Mouse (Mus musculus) lung, embryonic 14.5 days (tissue): Measurements from ENCODE around the gene Zfp982. TPM values are rescaled to one million over a fixed set of nuclear protein-coding genes. Genes with fewer than 3 reads are reported as not detected.
"Not testable (repeated sequence)": the region's sequence is repeated elsewhere in the genome, so short reads cannot be mapped to it uniquely, and the experiment has no call there.

Source experiments
- ATAC-seq: fragments of 200-750 bp; cut with Nextera tagmentation; 2 replicates; pipeline ENCODE4 v1.8.0; 2017; ENCODE audit warnings: mild to moderate bottlenecking, moderate TSS enrichment, moderate library complexity; ENCODE audit not compliant: insufficient read depth
- DNase-seq: peaks from one replicate; pipeline ENCODE4 v3.0.0-alpha.2; 2015
- H3K27ac ChIP-seq: fragments of 300-500 bp; sonication (generic); 2 replicates; pipeline ENCODE4 v1.5.1; 2014; ENCODE audit warnings: low read depth, mild to moderate bottlenecking, moderate library complexity
- H3K27me3 ChIP-seq: fragments of 300-500 bp; sonication (generic); 2 replicates; pipeline ENCODE4 v1.6.1; 2014; ENCODE audit warnings: low read length, control low read depth; ENCODE audit not compliant: insufficient read depth
- H3K36me3 ChIP-seq: fragments of 300-500 bp; sonication (generic); 2 replicates; pipeline ENCODE4 v1.6.1; 2014; ENCODE audit warnings: control low read depth; ENCODE audit not compliant: insufficient read depth
- H3K4me1 ChIP-seq: fragments of 300-500 bp; sonication (generic); 2 replicates; pipeline ENCODE4 v1.6.1; 2014; ENCODE audit warnings: antibody characterized with exemption, control low read depth; ENCODE audit not compliant: insufficient read depth
- H3K4me2 ChIP-seq: fragments of 300-500 bp; sonication (generic); 2 replicates; pipeline ENCODE4 v1.6.1; 2014; ENCODE audit warnings: mild to moderate bottlenecking
- H3K4me3 ChIP-seq: fragments of 300-500 bp; sonication (generic); 2 replicates; pipeline ENCODE4 v1.5.1; 2014; ENCODE audit warnings: low read depth, low read length
- H3K9ac ChIP-seq: fragments of 300-500 bp; sonication (generic); 2 replicates; pipeline ENCODE4 v1.6.1; 2014
- H3K9me3 ChIP-seq: fragments of 300-500 bp; sonication (generic); 2 replicates; pipeline ENCODE4 v1.6.1; 2016; ENCODE audit warnings: low read depth, low read length, control low read depth
- CTCF ChIP-seq: IDR thresholded peaks from 2 replicates; pipeline ENCODE4 v1.5.1; 2016; ENCODE audit warnings: antibody characterized with exemption, low read depth
- WGBS: fragments of 180-500 bp; shearing (Covaris S2); extraction: QIAGEN DNeasy Blood & Tissue Kit; methylation state at CpG from one replicate; pipeline ENCODE4 v1.1.7; 2014; 5-methylcytosine and 5-hydroxymethylcytosine counted together
- polyA plus RNA-seq: library from polyadenylated mRNA; unstranded; fragments of >200 nt; fragmentation: Nextera tagmentation; extraction: Ambion mirVana; gene quantifications from 2 replicates; pipeline ENCODE4 v1.2.1, GENCODE M21; 2014

Zfp982 gene
- polyA plus RNA-seq, 1 experiment from 2014 or later, result 5.4 TPM

GRCm38 (mm10) chr4:147541105-147541504 is 48.9 kb downstream of the Zfp982 start:
- DNase-seq, result no peak
- ATAC-seq, result no peak
- no peaks in the 10 kb centered on the region for H3K36me3 ChIP-seq
- no peak for TF ChIP-seq CTCF
- H3K27me3 ChIP-seq, result no peaks in the 10 kb centered on the region
- no peak overlapping the region for H3K4me3 ChIP-seq
- no peak overlapping the region for H3K9ac ChIP-seq
- peaks cover 25% of the 10 kb centered on the region for H3K9me3 ChIP-seq
- H3K4me1 ChIP-seq, result no peaks in the 10 kb centered on the region
- no peak overlapping the region for H3K27ac ChIP-seq
- no peak overlapping the region for H3K4me2 ChIP-seq

GRCm38 (mm10) chr4:147553071-147553470 is 60.9 kb downstream of the Zfp982 start, which contains the start of gene Zfp985:
Gene Zfp985 (plus strand): TSS chr4:147553277.
- H3K9me3 ChIP-seq, H3K4me2 ChIP-seq, H3K27me3 ChIP-seq, DNase-seq, H3K36me3 ChIP-seq, H3K27ac ChIP-seq, H3K4me3 ChIP-seq, ATAC-seq, H3K9ac ChIP-seq, H3K4me1 ChIP-seq: not testable (repeated sequence)
- WGBS, result 72% methylated on average over 5 of the region's 5 CpGs

- WGBS, result 69% methylated on average over 2 of the region's 2 CpGs
- not testable (repeated sequence) for H3K36me3 ChIP-seq, H3K4me1 ChIP-seq, H3K27me3 ChIP-seq, DNase-seq, H3K9me3 ChIP-seq, ATAC-seq, H3K9ac ChIP-seq, H3K4me2 ChIP-seq, H3K27ac ChIP-seq, H3K4me3 ChIP-seq
These were observed 62.1 kb downstream of the Zfp982 start for GRCm38 (mm10) chr4:147554361-147554760.

GRCm38 (mm10) chr4:147556921-147557320 is 64.7 kb downstream of the Zfp982 start:
- not testable (repeated sequence) for DNase-seq, H3K4me1 ChIP-seq, H3K27ac ChIP-seq, ATAC-seq, H3K9ac ChIP-seq, H3K4me3 ChIP-seq, H3K27me3 ChIP-seq, H3K36me3 ChIP-seq, H3K4me2 ChIP-seq, H3K9me3 ChIP-seq
- WGBS, result 40% methylated on average over 1 of the region's 1 CpGs

- H3K9ac ChIP-seq, result not testable (repeated sequence)
These were observed 65.8 kb downstream of the Zfp982 start for GRCm38 (mm10) chr4:147558011-147558410.

GRCm38 (mm10) chr4:147559096-147559495 is 66.9 kb downstream of the Zfp982 start:
- WGBS, result 46% methylated on average over 1 of the region's 1 CpGs
- not testable (repeated sequence) for H3K4me3 ChIP-seq, H3K36me3 ChIP-seq, H3K27me3 ChIP-seq, H3K9ac ChIP-seq, ATAC-seq, H3K27ac ChIP-seq, H3K4me2 ChIP-seq, H3K4me1 ChIP-seq
- peak; percentile 69 for DNase-seq
- H3K9me3 ChIP-seq, result peaks cover 10% of the 10 kb centered on the region; the same call in 1 of the 2 replicates

More at GRCm38 (mm10) chr4:147558011-147558410, 65.8 kb downstream of the Zfp982 start:
- not testable (repeated sequence) for H3K4me1 ChIP-seq, ATAC-seq, H3K27me3 ChIP-seq, H3K4me3 ChIP-seq, H3K9me3 ChIP-seq, DNase-seq, H3K36me3 ChIP-seq, H3K4me2 ChIP-seq, H3K27ac ChIP-seq

Other genes starting within 250 kb of the Zfp982 start
- 0.32 TPM in 1 of 2 replicates, not detected in the other for gene Zfp988, start 186.7 kb upstream of the Zfp982 start, polyA plus RNA-seq
- 0.21 TPM in 1 of 2 replicates, not detected in the other for gene Zfp978, start 131.1 kb upstream of the Zfp982 start, polyA plus RNA-seq
- gene Gm16503, start 47.8 kb downstream of the Zfp982 start, polyA plus RNA-seq, result 0.20 and 0.37 TPM in 2 replicates
- 0.18 and 0.46 TPM in 2 replicates for gene Zfp985, start 60.9 kb downstream of the Zfp982 start, polyA plus RNA-seq
- 3.7 and 5.0 TPM in 2 replicates for gene Zfp979, start 150.1 kb downstream of the Zfp982 start, polyA plus RNA-seq
- gene Zfp534, start 210.1 kb downstream of the Zfp982 start, polyA plus RNA-seq, result not detected in 2 replicates